Mouse (Mus musculus): ENCODE data around the gene St5. TPM values are rescaled to one million over a fixed set of nuclear protein-coding genes. Genes with fewer than 3 reads are reported as not detected.

St5 gene
- total RNA-seq, 2 experiments from 2014 or later: 14.1 to 15.1 TPM

- DNase-seq (ENCODE audit: low spot score in 2 of 2): no peak
- intact Hi-C loops (cut with DNase I): no loop called here
These were observed 185.2 kb downstream of the St5 start for GRCm38 (mm10) chr7:109518036-109518681.

DNA sequence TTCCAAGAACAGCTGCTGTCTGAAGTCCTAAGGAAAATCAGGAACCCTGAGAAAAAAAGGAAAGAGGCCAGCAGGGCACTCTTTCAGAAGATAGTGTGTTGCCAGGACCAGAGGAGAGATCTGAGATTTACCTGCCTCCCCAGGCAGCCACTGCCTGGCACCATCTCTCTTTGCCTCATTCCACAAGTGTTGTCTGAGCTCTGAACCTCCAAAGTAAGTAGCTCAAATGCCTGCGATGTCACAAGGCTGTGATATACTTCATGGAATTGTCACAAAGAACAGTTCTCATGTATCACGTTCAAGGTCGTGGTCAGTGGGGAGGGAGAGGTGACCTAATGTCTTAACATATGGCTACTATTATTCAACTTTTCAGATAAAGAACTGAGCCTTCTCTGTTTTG is 186.9 kb downstream of the St5 start:
- DNase-seq (ENCODE audit: low spot score in 2 of 2): no peak
- intact Hi-C loops (cut with DNase I): no loop called here

GRCm38 (mm10) chr7:109511838-109512237 is 191.6 kb downstream of the St5 start:
- intact Hi-C loops (cut with DNase I): no loop called here
- DNase-seq (ENCODE audit: low spot score in 2 of 2): no peak

GRCm38 (mm10) chr7:109510799-109511198 is 192.6 kb downstream of the St5 start:
- DNase-seq (ENCODE audit: low spot score in 2 of 2): no peak
- intact Hi-C loops (cut with DNase I): no loop called here

DNA sequence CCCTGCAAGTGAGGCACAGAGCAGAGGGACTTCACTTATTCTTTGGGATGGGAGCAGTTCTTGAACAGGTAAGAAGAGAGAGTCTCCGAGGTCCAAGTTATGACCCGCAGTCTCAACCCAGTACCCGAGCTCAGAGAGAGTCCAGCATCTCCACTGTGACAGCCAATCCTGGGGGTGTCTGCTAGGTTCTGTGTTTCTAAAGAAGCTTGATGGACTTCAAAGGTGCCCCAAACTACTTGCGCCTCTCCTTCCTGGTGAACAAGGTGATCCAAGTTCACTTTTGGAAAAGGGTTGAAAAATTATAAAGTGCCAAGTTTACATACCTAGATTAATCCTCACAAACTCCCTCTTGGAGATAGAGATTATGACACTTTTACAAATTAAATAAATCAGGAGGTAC is 195.4 kb downstream of the St5 start, which contains the start of gene Trim66:
Gene Trim66 (minus strand): TSS at position 101 of the 400 bp plus-strand sequence.
- intact Hi-C loops (cut with DNase I): no loop called here
- DNase-seq (ENCODE audit: low spot score in 2 of 2): no peak

DNA sequence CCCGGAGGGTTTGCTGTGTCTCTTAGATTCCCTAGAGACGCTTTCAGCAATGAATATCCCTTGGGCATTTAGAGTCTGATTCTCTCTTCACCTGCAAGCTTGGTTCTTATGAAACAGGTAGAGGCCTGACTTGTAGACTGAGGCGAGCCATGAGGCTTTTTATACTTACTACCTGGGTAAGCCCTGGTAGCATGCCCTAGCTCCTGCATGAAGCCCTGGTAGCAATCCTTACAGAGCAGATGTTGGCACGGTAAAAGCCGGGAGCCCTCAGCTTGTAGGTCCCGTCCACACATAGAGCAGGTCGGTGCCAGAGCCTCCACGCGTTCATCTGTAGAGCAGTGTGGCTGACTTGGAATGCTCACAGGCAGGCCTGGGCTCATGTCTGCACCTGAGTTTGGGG is 195.8 kb downstream of the St5 start:
- DNase-seq (ENCODE audit: low spot score in 2 of 2): no peak
- intact Hi-C loops (cut with DNase I): no loop called here

DNA sequence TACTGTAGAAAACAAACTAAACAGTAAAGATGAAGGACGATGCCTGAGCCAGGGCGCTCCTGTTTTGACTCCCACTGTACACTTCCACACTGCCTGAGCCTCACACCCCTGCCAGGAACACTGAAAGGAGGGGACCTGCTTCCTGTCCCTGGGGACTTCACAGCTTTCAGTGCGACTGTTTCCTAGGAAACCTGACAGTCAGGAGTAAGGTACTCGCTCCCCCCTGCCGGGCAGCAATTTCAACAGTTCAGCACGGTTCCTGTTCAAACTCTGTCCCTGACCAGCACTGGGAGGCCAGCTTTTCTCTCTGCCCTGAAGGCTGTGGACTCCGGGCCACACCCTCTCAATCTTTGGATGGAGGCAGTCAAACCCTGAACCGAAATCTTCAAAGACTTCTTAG is 196.3 kb downstream of the St5 start:
- intact Hi-C loops (cut with DNase I): no loop called here
- no peak for DNase-seq (ENCODE audit: low spot score in 2 of 2)

GRCm38 (mm10) chr7:109497507-109497906 is 205.9 kb downstream of the St5 start:
- DNase-seq (ENCODE audit: low spot score in 2 of 2): no peak
- intact Hi-C loops (cut with DNase I): no loop called here

GRCm38 (mm10) chr7:109493319-109494316 is 209.8 kb downstream of the St5 start:
- peak; percentile 68 to 77 for DNase-seq (ENCODE audit: low spot score in 2 of 2)

GRCm38 (mm10) chr7:109492616-109493318 is 210.6 kb downstream of the St5 start:
- DNase-seq (ENCODE audit: low spot score in 2 of 2): peak; percentile 26 to 62
- intact Hi-C loops (cut with DNase I): no loop called here

More at GRCm38 (mm10) chr7:109493319-109494316, 209.8 kb downstream of the St5 start:
- intact Hi-C loops (cut with DNase I): no loop called here

DNA sequence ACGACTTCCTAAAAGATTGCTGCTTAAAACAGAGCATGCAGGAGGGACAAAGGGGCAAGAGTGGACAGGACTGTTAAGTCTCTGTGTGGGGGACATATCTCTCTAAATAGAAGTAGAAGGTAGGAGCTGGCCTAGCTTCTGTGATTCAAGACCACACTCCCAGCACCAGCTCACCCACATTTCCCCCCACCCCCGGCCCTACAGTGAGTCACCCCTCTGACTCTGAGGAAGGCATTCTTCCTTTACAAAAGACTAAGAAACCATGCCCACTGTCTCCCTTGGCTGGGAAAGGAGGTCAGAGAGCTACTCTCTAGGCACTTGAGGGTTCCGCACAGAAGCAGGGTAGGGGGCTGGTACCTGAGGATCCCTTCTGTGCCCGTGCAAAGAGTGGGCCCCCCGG is 219.2 kb downstream of the St5 start:
- DNase-seq (ENCODE audit: low spot score in 2 of 2): peak in 1 of 2 experiments; percentile 22
- intact Hi-C loops (cut with DNase I): no loop called here

DNA sequence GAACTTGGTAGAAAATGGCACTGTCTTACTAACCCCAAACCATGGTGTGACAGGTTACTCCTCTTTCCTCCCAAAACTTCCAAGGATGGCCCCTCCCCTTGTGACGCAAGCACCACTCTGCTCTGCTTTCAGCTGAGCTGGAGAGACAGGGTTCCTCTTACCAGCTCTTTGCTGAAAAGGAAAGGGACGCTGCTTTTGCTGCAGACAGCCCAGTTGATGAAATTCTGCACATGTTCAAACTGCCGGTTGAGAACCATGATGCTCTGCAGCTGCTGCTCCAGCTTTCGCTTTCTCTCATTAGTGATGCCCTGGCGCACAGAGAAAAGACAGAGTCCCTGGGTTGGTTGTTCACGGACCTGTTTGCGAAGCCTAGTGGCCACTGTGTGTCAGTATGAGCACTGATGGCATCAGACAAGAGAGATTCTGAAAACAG is 222.6 kb downstream of the St5 start:
- intact Hi-C loops (cut with DNase I): no loop called here
- DNase-seq (ENCODE audit: low spot score in 2 of 2): peak in 1 of 2 experiments; percentile 18

- DNase-seq (ENCODE audit: low spot score in 2 of 2): no peak
- intact Hi-C loops (cut with DNase I): no loop called here
These were observed 225.5 kb downstream of the St5 start for GRCm38 (mm10) chr7:109477926-109478325.

Small RNA genes lying within 50 kb of the gene (microRNA-seq; reads per million reads assigned to microRNA genes)
- gene Gm47284: 0 to 0.25 reads per million in 2 experiments

Other genes starting within 250 kb of the St5 start
- gene Trim66, start 195.5 kb downstream of the St5 start, total RNA-seq (2021): 10 to 100 TPM; 13.9 to 16.4 TPM
- gene Rpl27a, start 184.5 kb downstream of the St5 start, total RNA-seq (2021): 100 to 1,000 TPM; 122 to 132 TPM
- gene Akip1, start 85 bp upstream of the St5 start, total RNA-seq (2021): 1 to 10 TPM; 3.8 to 6.0 TPM
- gene BC051019, start 20.2 kb upstream of the St5 start, total RNA-seq (2021): not detected
- not detected for gene Ascl3, start 28.1 kb upstream of the St5 start, total RNA-seq (2021)
- gene Tmem9b, start 49.3 kb upstream of the St5 start, total RNA-seq (2021): 10 to 100 TPM; 91.0 to 95.4 TPM
- gene Nrip3, start 78.4 kb upstream of the St5 start, total RNA-seq (2021): 10 to 100 TPM; 86.8 to 90.9 TPM
- gene Scube2, start 162.1 kb upstream of the St5 start, total RNA-seq (2021): under 1 TPM; 0.80 to 0.92 TPM

Measured in left cerebral cortex, postnatal 25 days (tissue).